Mouse (Mus musculus) megakaryocyte, embryonic 14.5 days (primary cell): Measurements from ENCODE around the gene Arhgap42. TPM values are rescaled to one million over a fixed set of nuclear protein-coding genes. Genes with fewer than 3 reads are reported as not detected.

Experiments used
- H3K27me3 ChIP-seq: replicated peaks from 2 replicates; pipeline ENCODE3; 2012; ENCODE audit warnings: inconsistent platforms
- H3K36me3 ChIP-seq: replicated peaks from 2 replicates; pipeline ENCODE3; 2012; ENCODE audit warnings: low read length, inconsistent platforms, mixed read lengths
- H3K4me1 ChIP-seq: 2 replicates; pipeline ENCODE4 v1.6.1; 2012; ENCODE audit warnings: inconsistent platforms
- H3K4me3 ChIP-seq: replicated peaks from 2 replicates; pipeline ENCODE3; 2012; ENCODE audit warnings: moderate library complexity, mild to moderate bottlenecking, inconsistent platforms
- H3K9me3 ChIP-seq: 2 replicates; pipeline ENCODE4 v1.6.1; 2012; ENCODE audit warnings: inconsistent platforms
- FLI1 ChIP-seq: IDR thresholded peaks from 2 replicates; pipeline ENCODE4 v1.6.1; 2012; ENCODE audit warnings: low read length, inconsistent platforms, mixed read lengths
- GATA1 ChIP-seq: IDR thresholded peaks from 3 replicates; pipeline ENCODE4 v1.6.1; 2012; ENCODE audit warnings: mixed read lengths, low read length, inconsistent platforms, borderline replicate concordance
- polyA plus RNA-seq: library from polyadenylated mRNA; stranded (reverse); fragments of >175 nt; gene quantifications from 2 replicates; pipeline ENCODE4 v1.2.3, GENCODE M21; 2012; ENCODE audit warnings: low replicate concordance; ENCODE audit not compliant: insufficient read depth

Arhgap42 gene
- polyA plus RNA-seq, 1 experiment, result not detected

DNA sequence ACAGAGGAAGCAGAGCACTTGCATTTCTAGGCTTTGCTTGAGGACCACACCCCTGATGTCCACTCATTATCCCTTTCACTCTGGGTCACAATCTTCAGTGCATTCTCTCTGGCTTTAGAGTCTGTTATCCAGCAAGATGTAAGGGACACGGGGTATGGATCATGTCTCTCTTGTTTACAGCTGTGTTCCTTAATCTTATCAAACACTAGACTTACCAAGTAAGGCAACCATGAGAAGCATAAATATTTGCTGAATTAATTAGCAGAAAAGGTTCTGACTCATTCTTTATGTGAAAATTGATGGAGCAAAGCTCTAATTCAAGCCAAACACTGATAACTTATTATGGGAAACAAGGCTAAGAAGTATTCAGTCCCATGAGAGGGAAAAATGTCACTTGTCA, 125.1 kb downstream of the Arhgap42 start:
- Histone ChIP-seq H3K4me3 (no peak overlapping the region), H3K27me3 (no peaks in the 10 kb centered on the region), H3K36me3 (no peaks in the 10 kb centered on the region), H3K9me3 (peaks cover 7% of the 10 kb centered on the region; the same call in 1 of the 2 replicates), H3K4me1 (no peaks in the 10 kb centered on the region)
- TF ChIP-seq FLI1 (no peak), GATA1 (no peak)

DNA sequence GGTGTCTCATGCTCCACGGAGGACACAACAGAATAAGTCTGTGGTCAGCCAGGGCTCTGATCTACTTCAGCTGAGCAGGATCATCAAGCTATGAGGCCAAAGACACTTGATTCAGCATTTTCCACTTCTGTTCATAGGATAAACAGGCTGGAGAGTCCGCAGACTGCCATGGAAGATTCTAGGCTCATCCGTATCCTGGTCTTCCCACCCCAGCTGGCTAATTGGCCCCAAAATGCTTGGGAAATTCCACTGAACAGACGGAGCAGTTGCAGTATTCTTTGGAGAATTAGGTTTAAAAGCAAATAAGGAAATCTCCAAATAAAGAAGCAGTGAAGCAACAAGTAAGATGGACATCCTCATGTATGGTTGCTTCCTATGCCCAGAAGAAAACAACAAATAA, 126.0 kb downstream of the Arhgap42 start:
- Histone ChIP-seq H3K27me3 (no peaks in the 10 kb centered on the region), H3K4me1 (no peaks in the 10 kb centered on the region), H3K4me3 (no peak overlapping the region), H3K36me3 (no peaks in the 10 kb centered on the region), H3K9me3 (peaks cover 7% of the 10 kb centered on the region; the same call in 1 of the 2 replicates)
- TF ChIP-seq GATA1, result no peak
- TF ChIP-seq FLI1, result no peak

DNA sequence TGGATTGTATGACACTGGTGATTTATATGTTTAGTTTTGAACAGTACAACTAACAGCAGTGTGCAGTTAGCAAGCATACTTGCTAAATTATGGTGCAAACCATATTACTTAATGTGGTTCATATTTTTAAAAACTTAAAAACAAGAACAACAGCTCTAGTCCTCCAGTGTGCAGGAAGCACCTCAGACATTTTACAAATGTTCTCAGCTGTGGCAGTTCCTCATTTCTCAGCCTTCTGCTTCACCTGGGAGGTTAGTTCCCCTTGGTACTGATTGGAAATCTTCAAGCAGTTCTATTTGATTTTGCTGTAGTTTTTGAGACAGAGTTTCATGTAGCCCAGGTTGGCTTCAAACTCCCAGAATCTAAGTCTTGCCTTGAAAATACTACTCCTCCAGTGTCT, 131.2 kb downstream of the Arhgap42 start:
- Histone ChIP-seq H3K4me1 (no peaks in the 10 kb centered on the region), H3K36me3 (no peaks in the 10 kb centered on the region), H3K4me3 (no peak overlapping the region), H3K9me3 (peaks cover 1% of the 10 kb centered on the region; the same call in 1 of the 2 replicates), H3K27me3 (no peaks in the 10 kb centered on the region)
- TF ChIP-seq GATA1 (no peak), FLI1 (no peak)

DNA sequence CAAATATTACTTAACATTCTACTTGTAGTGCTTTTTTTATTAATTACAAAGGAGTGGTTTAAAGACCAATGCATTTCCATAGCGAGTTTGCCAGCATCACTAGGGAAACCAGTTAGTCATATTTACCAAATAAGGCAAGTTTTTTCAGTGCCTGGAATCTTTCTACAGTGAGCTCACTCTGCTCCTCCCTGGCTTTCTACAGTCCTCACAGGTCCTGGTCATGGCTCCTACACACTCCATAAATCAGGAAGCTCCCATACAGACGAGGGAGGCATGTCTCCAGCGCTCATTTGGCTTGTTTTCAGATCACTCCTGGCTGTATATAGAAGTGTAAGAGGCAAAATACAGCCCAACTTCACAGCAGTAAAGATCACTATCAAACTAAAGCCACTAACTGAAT, 134.1 kb downstream of the Arhgap42 start:
- TF ChIP-seq GATA1 (no peak), FLI1 (no peak)
- no peaks in the 10 kb centered on the region for H3K36me3 ChIP-seq

DNA sequence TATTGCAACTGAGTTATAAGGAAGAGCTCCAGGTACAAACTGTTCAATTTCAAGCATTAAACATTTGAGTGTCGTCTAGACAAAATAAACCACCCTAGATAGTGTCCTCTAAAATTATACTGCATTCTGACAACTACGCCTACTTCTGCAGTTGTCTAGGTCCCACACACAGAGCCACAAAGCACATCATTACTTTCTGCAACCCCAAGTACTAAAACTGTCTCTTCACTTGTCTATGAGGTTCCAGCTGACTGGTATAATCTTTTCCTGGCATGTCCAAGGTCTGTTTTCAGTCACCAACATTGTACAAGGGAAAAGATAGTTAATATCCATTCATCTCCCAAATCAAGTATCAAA, 136.8 kb downstream of the Arhgap42 start:
- TF ChIP-seq FLI1 (no peak), GATA1 (no peak)

More for the DNA sequence above, 134.1 kb downstream of the Arhgap42 start:
- 0 out of 2 replicates have a peak, but pooled peaks cover 4% of the 10 kb centered on the region for H3K9me3 ChIP-seq
- no peaks in the 10 kb centered on the region for H3K4me1 ChIP-seq
- H3K27me3 ChIP-seq, result no peaks in the 10 kb centered on the region
- H3K4me3 ChIP-seq, result no peak overlapping the region

DNA sequence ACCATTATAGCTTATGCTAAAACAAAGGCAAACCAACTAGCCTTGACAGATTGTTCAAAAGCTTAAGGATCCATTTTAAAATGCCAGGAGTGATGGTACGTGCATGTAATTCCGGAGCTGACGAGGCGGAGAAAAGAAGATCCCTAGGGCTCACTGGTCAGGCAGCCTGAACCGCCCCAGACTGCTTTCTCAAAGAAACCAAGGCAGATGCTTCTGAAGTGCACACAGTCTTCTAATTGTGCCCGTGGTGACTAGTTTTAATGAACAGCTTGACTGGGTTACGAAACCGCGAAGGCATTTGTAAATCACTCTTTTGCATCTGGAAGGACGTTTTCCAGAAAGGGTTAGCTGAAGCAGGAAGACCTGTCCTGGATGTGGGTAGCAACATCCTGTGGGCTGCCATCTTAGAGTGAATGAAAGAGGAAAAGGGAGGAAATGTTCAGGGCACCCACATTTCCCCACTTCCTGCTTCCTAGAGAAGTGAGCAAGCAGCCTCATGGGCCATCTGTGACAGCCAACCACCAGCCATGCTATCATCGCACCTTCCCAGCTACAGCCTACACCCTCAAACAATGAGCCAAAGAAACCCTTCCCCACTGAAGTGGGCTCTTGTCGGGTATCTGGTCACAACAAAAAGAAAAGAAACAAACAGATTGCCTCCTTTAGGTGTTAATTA, 137.3 kb downstream of the Arhgap42 start:
- H3K27me3 ChIP-seq, result no peaks in the 10 kb centered on the region
- H3K4me3 ChIP-seq, result no peak overlapping the region
- H3K9me3 ChIP-seq, result 0 out of 2 replicates have a peak, but pooled peaks cover 4% of the 10 kb centered on the region
- no peaks in the 10 kb centered on the region for H3K36me3 ChIP-seq
- H3K4me1 ChIP-seq, result no peaks in the 10 kb centered on the region
- TF ChIP-seq GATA1 (no peak), FLI1 (no peak)

More for the DNA sequence above, 136.8 kb downstream of the Arhgap42 start:
- no peak overlapping the region for H3K4me3 ChIP-seq
- H3K9me3 ChIP-seq, result 0 out of 2 replicates have a peak, but pooled peaks cover 4% of the 10 kb centered on the region
- H3K36me3 ChIP-seq, result no peaks in the 10 kb centered on the region
- no peaks in the 10 kb centered on the region for H3K27me3 ChIP-seq
- no peaks in the 10 kb centered on the region for H3K4me1 ChIP-seq

DNA sequence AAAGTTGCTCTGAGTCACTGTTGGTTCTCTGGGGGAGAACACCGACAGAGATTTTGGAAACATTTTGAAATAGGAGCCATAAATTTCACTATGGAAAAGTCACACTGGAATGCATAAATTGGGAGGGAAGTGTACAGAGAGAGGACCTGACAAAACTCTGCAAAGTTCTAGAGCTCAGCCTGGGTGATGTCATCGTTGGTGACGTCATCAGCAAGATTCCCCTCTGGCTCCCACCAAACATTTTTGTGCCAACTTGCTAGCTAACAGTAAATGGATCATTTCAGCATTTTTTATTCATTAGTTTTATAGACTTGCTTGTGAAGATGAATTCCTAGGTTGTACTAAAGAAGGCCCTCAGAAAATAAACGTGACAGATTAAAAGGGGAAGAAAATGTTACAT, 137.8 kb downstream of the Arhgap42 start:
- Histone ChIP-seq H3K27me3 (no peaks in the 10 kb centered on the region), H3K36me3 (no peaks in the 10 kb centered on the region), H3K4me1 (no peaks in the 10 kb centered on the region), H3K4me3 (no peak overlapping the region), H3K9me3 (0 out of 2 replicates have a peak, but pooled peaks cover 4% of the 10 kb centered on the region)
- no peak for TF ChIP-seq GATA1
- no peak for TF ChIP-seq FLI1

DNA sequence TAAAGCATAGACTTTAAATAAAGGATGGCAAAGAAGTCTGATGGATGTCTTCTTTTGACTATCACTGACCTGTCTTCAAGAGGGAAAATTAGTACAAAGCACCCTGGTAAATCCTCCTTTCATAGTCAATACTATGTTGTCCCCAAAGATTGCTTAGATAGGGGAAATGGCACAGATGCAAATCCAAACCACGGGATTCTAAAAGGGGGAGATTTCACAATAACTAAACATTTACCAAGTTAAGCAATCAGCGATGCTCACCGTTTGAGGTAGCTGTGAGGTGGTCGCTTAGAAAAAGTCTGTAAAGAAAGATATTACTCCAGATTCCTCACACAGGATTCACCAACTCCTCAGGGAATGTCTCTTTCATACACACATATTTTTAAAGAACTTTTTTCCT, 141.1 kb downstream of the Arhgap42 start:
- TF ChIP-seq GATA1 (no peak), FLI1 (no peak)
- Histone ChIP-seq H3K9me3 (0 out of 2 replicates have a peak, but pooled peaks cover 4% of the 10 kb centered on the region), H3K27me3 (no peaks in the 10 kb centered on the region), H3K4me3 (no peak overlapping the region), H3K36me3 (no peaks in the 10 kb centered on the region), H3K4me1 (no peaks in the 10 kb centered on the region)

DNA sequence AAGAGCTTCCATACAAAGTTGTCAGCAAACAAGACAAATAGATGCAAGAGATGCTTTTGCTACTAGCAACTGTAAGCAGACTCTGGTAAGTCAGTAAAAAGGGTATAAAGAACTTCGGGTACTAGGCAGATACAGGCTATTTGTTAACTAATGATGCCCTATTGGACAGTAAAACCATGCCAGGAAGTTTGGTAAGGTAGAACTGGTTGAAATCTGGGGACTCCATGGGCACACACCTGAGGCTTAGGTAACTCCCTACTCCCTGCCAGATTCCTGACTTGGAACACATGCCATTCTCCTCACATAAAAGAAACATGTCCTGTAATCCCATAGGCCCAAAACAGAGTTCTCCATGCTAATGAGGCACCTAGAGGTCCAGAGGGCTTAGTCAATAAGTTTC, 142.1 kb downstream of the Arhgap42 start:
- TF ChIP-seq GATA1, result no peak
- no peak for TF ChIP-seq FLI1
- Histone ChIP-seq H3K36me3 (no peaks in the 10 kb centered on the region), H3K4me3 (no peak overlapping the region), H3K4me1 (no peaks in the 10 kb centered on the region), H3K9me3 (0 out of 2 replicates have a peak, but pooled peaks cover 3% of the 10 kb centered on the region), H3K27me3 (no peaks in the 10 kb centered on the region)

DNA sequence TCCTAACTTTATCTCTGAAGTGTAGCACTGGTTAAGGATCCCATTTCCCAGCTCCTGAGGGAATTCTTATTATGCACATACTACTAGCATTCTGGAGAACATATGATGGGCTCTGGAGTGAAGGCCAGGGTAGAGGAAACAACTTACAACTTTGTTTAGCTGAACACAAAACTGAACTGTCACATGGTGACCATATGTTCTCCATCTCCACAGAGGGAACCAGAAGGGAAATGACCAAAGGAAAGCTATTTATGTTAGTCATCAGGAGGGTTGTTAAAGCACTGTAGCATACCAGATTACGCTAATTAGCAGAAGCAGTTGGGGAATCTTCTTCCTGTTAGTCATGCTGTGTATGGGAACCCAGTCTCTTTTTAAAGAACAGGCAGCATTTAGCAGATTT, 145.8 kb downstream of the Arhgap42 start:
- Histone ChIP-seq H3K9me3 (no peaks in the 10 kb centered on the region), H3K4me3 (no peak overlapping the region), H3K27me3 (no peaks in the 10 kb centered on the region), H3K36me3 (no peaks in the 10 kb centered on the region), H3K4me1 (no peaks in the 10 kb centered on the region)
- no peak for TF ChIP-seq FLI1
- TF ChIP-seq GATA1, result no peak
